Mouse (Mus musculus) stomach, embryonic 14.5 days (tissue): ENCODE results near the gene Ccdc65. TPM values are rescaled to one million over a fixed set of nuclear protein-coding genes. Genes with fewer than 3 reads are reported as not detected.

ENCODE experiments used
- ATAC-seq: fragments of 200-750 bp; cut with Nextera tagmentation; 2 replicates; pipeline ENCODE4 v1.8.0; 2017; ENCODE audit warnings: low read depth, moderate TSS enrichment; ENCODE audit not compliant: insufficient number of reproducible peaks, insufficient read depth, low FRiP score
- H3K27ac ChIP-seq: fragments of 300-500 bp; sonication (generic); 2 replicates; pipeline ENCODE4 v1.5.1; 2014; ENCODE audit warnings: mild to moderate bottlenecking, low read length, moderate library complexity, mixed read lengths
- H3K27me3 ChIP-seq: fragments of 300-500 bp; sonication (generic); 2 replicates; pipeline ENCODE4 v1.6.1; 2014; ENCODE audit warnings: low read length, control low read depth, mixed read lengths; ENCODE audit not compliant: control insufficient read depth, insufficient read depth
- H3K36me3 ChIP-seq: fragments of 300-500 bp; sonication (generic); 2 replicates; pipeline ENCODE4 v1.6.1; 2014; ENCODE audit warnings: mild to moderate bottlenecking, control low read depth, low read length, moderate library complexity, mixed read lengths; ENCODE audit not compliant: control insufficient read depth, insufficient read depth
- H3K4me1 ChIP-seq: fragments of 300-500 bp; sonication (generic); 2 replicates; pipeline ENCODE4 v1.6.1; 2014; ENCODE audit warnings: low read length, control low read depth, mixed read lengths; ENCODE audit not compliant: control insufficient read depth, insufficient read depth
- H3K4me2 ChIP-seq: fragments of 300-500 bp; sonication (generic); replicated peaks from 2 replicates; pipeline ENCODE4 v1.6.1; 2014; ENCODE audit warnings: low read depth, low read length, control low read depth
- H3K4me3 ChIP-seq: fragments of 300-500 bp; sonication (generic); 2 replicates; pipeline ENCODE4 v1.5.1; 2014; ENCODE audit warnings: low read depth, low read length, control low read depth
- H3K9ac ChIP-seq: fragments of 300-500 bp; sonication (generic); replicated peaks from 2 replicates; pipeline ENCODE4 v1.6.1; 2014; ENCODE audit warnings: low read depth, mild to moderate bottlenecking, control low read depth, low read length, moderate library complexity, mixed read lengths
- H3K9me3 ChIP-seq: fragments of 300-500 bp; sonication (generic); 2 replicates; pipeline ENCODE4 v1.6.1; 2016; ENCODE audit warnings: low read depth, low read length, control low read depth; ENCODE audit not compliant: control insufficient read depth
- WGBS: fragments of 180-500 bp; shearing (Covaris S2); extraction: QIAGEN DNeasy Blood & Tissue Kit; methylation state at CpG from one replicate; pipeline ENCODE4 v1.1.7; 2014; 5-methylcytosine and 5-hydroxymethylcytosine counted together
- polyA plus RNA-seq: library from polyadenylated mRNA; unstranded; fragments of >200 nt; fragmentation: Nextera tagmentation; extraction: Ambion mirVana; gene quantifications from 2 replicates; pipeline ENCODE4 v1.2.1, GENCODE M21; 2014

Gene Ccdc65
- polyA plus RNA-seq, 1 experiment from 2014 or later = 1.2 TPM

DNA sequence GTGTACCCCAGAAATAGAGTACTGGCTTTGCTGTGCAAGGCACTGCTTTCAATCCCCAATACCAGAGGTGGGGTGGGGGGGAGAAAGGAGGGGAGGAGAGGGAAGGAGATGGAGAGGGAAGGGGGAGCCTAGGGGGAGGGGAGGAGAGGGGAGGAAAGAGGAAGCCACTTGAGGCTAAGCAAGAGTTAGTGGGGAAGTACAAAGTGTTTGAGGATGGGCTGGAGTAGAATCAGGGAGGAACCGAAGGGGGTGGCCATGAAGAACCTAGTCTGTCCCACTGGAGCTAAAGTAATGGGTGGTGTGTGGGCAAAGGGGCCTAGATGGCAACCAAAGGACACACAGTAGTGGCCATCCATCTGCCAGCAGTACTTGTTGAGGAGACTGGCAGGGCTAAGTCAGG is 24.3 kb upstream of the Ccdc65 start:
- no peaks in the 10 kb centered on the region for H3K9me3 ChIP-seq
- H3K9ac ChIP-seq = no peak overlapping the region
- no peak for ATAC-seq
- no peak overlapping the region for H3K4me2 ChIP-seq
- H3K4me3 ChIP-seq = no peak overlapping the region
- H3K27ac ChIP-seq = no peak overlapping the region
- H3K27me3 ChIP-seq = no peaks in the 10 kb centered on the region
- WGBS = 83% methylated on average over 1 of the region's 1 CpGs
- no peaks in the 10 kb centered on the region for H3K36me3 ChIP-seq
- no peaks in the 10 kb centered on the region for H3K4me1 ChIP-seq

- 65% methylated on average over 3 of the region's 3 CpGs for WGBS
- Histone ChIP-seq H3K4me1 (no peaks in the 10 kb centered on the region), H3K4me3 (no peak overlapping the region), H3K4me2 (no peak overlapping the region), H3K27me3 (no peaks in the 10 kb centered on the region), H3K27ac (no peak overlapping the region), H3K9ac (no peak overlapping the region), H3K36me3 (no peaks in the 10 kb centered on the region), H3K9me3 (no peaks in the 10 kb centered on the region)
- no peak for ATAC-seq
Observed at GRCm38 (mm10) chr15:98685926-98686325, 22.1 kb upstream of the Ccdc65 start.

GRCm38 (mm10) chr15:98689682-98690081 is 18.3 kb upstream of the Ccdc65 start:
- Histone ChIP-seq H3K4me1 (0 out of 2 replicates have a peak, but pooled peaks cover 4% of the 10 kb centered on the region), H3K27me3 (no peaks in the 10 kb centered on the region), H3K9ac (no peak overlapping the region), H3K27ac (no peak overlapping the region), H3K4me2 (no peak overlapping the region), H3K36me3 (no peaks in the 10 kb centered on the region), H3K4me3 (no peak overlapping the region), H3K9me3 (no peaks in the 10 kb centered on the region)
- WGBS = 77% methylated on average over 2 of the region's 2 CpGs
- ATAC-seq = no peak

GRCm38 (mm10) chr15:98691486-98692147 is 16.4 kb upstream of the Ccdc65 start:
- Histone ChIP-seq H3K4me2 (no peak overlapping the region), H3K9ac (no peak overlapping the region), H3K4me3 (no peak overlapping the region), H3K27me3 (no peaks in the 10 kb centered on the region), H3K27ac (0 out of 2 replicates have a peak overlapping the region, but pooled peaks have one; percentile 10), H3K36me3 (no peaks in the 10 kb centered on the region), H3K9me3 (no peaks in the 10 kb centered on the region), H3K4me1 (0 out of 2 replicates have a peak, but pooled peaks cover 4% of the 10 kb centered on the region)
- ATAC-seq = no peak
- 53% methylated on average over 7 of the region's 7 CpGs for WGBS

DNA sequence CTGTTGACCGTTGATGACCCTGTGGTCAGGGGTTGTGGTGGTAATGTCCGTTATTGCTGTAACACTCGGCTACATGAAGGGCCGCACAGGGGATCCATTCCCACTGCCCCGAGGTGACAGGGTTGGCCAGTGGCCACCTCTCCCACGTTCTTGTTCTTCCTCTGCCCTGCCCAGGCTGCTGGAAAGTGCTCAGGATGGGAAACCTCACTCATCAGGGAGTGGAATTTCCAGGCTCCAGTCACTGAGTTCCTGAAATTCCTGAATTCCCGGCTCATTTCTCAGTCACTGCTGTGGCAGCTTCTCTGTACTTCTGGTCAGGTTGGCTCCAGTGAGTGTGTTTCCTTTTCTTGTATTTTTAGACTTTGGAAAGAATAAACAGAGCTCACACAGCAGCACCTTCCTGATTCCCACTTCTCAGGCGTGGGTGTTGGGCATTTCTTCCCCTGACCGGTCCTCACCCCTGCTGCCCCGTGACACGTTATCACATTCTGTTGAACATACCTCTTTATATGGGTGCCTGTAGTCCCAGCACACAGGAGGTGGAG is 15.8 kb upstream of the Ccdc65 start:
- 0 out of 2 replicates have a peak overlapping the region, but pooled peaks have one; percentile 5 for H3K4me2 ChIP-seq
- 26% methylated on average over 11 of the region's 11 CpGs for WGBS

DNA sequence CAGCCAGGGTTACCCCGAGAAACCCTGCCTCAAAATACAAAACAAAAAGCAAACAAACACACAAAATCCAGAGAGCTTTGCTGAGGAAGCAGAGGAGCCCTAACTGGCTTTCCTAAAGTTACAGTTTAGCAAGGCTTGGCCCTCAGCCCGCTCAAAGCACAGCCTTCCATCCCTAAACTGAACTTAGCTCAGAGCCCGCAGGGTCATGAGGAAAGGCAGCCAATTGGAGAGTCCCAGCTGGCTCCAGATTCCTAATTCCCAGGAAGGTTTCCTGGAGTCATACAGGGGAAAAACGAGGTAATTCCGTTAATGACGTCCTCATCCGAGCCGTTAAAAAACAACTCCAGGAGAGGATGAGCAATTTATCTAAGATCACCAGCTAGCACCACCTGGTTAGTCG is 12.3 kb upstream of the Ccdc65 start:
- Histone ChIP-seq H3K27me3 (peaks cover 8% of the 10 kb centered on the region), H3K36me3 (no peaks in the 10 kb centered on the region), H3K4me2 (no peak overlapping the region), H3K4me3 (no peak overlapping the region), H3K4me1 (peaks cover 7% of the 10 kb centered on the region; the same call in 1 of the 2 replicates), H3K27ac (no peak overlapping the region), H3K9ac (no peak overlapping the region), H3K9me3 (no peaks in the 10 kb centered on the region)
- 47% methylated on average over 9 of the region's 9 CpGs for WGBS
- ATAC-seq = no peak

More for the DNA sequence above, 15.8 kb upstream of the Ccdc65 start:
- H3K9me3 ChIP-seq = no peaks in the 10 kb centered on the region
- H3K4me3 ChIP-seq = no peak overlapping the region
- no peak overlapping the region for H3K9ac ChIP-seq
- no peaks in the 10 kb centered on the region for H3K27me3 ChIP-seq
- H3K4me1 ChIP-seq = 0 out of 2 replicates have a peak, but pooled peaks cover 4% of the 10 kb centered on the region
- H3K27ac ChIP-seq = 0 out of 2 replicates have a peak overlapping the region, but pooled peaks have one; percentile 10
- no peak for ATAC-seq
- H3K36me3 ChIP-seq = no peaks in the 10 kb centered on the region

DNA sequence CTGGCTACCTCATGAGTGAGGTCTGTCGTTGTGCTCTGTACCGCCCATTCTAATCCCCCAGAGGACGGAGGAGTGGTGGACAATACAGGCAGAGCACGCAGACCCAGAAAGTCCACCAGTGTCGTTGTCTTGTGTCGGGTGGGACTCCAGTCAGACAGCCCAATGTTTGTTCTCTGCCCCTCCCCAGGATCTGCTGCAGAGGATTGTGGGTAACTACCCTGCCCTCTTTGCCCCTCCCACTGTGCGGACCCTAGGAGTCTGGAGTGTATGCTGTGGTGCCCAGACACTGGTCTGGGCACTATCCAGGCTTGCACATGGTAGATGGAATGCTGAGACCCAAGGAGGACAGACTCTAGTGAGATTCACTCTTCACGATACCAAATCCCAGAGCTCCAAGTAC is 11.8 kb upstream of the Ccdc65 start:
- WGBS = 47% methylated on average over 8 of the region's 8 CpGs
- Histone ChIP-seq H3K9me3 (no peaks in the 10 kb centered on the region), H3K4me1 (peaks cover 7% of the 10 kb centered on the region; the same call in 1 of the 2 replicates), H3K4me2 (no peak overlapping the region), H3K27ac (no peak overlapping the region), H3K4me3 (no peak overlapping the region), H3K27me3 (peaks cover 13% of the 10 kb centered on the region), H3K36me3 (no peaks in the 10 kb centered on the region), H3K9ac (no peak overlapping the region)
- no peak for ATAC-seq

GRCm38 (mm10) chr15:98699190-98700105 is 8.6 kb upstream of the Ccdc65 start:
- H3K4me2 ChIP-seq = peak overlapping the region; percentile 37
- H3K9ac ChIP-seq = no peak overlapping the region
- H3K9me3 ChIP-seq = no peaks in the 10 kb centered on the region
- WGBS = 5% methylated on average over 40 of the region's 40 CpGs
- H3K27me3 ChIP-seq = peaks cover 23% of the 10 kb centered on the region
- no peak overlapping the region for H3K27ac ChIP-seq
- peak overlapping the region; percentile 14; the same call in 1 of the 2 replicates for H3K4me3 ChIP-seq
- peak; percentile 81; the same call in 1 of the 2 replicates for ATAC-seq
- no peaks in the 10 kb centered on the region for H3K36me3 ChIP-seq
- peaks cover 3% of the 10 kb centered on the region; the same call in 1 of the 2 replicates for H3K4me1 ChIP-seq
